Mouse (Mus musculus): Measurements from ENCODE around the gene Ctsw. TPM values are rescaled to one million over a fixed set of nuclear protein-coding genes. Genes with fewer than 3 reads are reported as not detected.
A peak's percentile ranks its signal among the peaks of the same experiment; 100 is the strongest.

Ctsw gene
- polyA plus RNA-seq, 1 experiment from 2014 or later: 0.54 TPM

DNA sequence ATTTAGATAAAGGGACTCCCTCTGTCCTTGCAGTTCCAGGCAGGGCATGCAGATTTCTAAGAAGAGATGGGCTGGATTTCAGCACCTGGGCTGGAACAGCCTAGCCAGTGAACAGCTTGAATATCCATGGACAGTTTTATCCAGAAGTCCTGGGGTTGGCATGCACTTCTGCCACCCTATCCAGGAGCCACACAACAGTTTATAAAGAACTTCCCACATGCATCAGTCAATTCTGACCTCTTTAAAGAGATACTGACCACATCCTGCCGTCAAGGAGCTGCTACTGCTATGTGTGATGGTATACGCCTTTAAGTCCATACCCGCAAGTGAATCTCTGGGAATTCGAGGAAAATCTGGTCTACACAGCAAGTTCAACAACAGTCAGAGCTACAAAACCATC, 39.1 kb downstream of the Ctsw start:
- H3K36me3 ChIP-seq (replicated peaks): peaks cover 15% of the 10 kb centered on the region
- no peak overlapping the region for H3K4me3 ChIP-seq (replicated peaks)
- WGBS (ENCODE audit: insufficient replicate concordance): 63% methylated on average over 4 of the region's 4 CpGs
- H3K4me1 ChIP-seq (replicated peaks): peaks cover 36% of the 10 kb centered on the region
- no peak overlapping the region for H3K27ac ChIP-seq (replicated peaks)
- no peaks in the 10 kb centered on the region for H3K9me3 ChIP-seq (replicated peaks)
- no peak overlapping the region for H3K9ac ChIP-seq
- H3K27me3 ChIP-seq: peaks cover 2% of the 10 kb centered on the region; the same call in 1 of the 2 replicates
- H3K4me2 ChIP-seq: no peak overlapping the region
- no peak for ATAC-seq (ENCODE audit: insufficient read depth)

GRCm38 (mm10) chr19:5428083-5428482, 40.2 kb downstream of the Ctsw start:
- no peaks in the 10 kb centered on the region for H3K9me3 ChIP-seq (replicated peaks)
- H3K9ac ChIP-seq: no peak overlapping the region
- H3K27me3 ChIP-seq: no peaks in the 10 kb centered on the region
- no peak for ATAC-seq (ENCODE audit: insufficient read depth)
- 66% methylated on average over 2 of the region's 2 CpGs for whole genome bisulfite sequencing (ENCODE audit: insufficient replicate concordance)
- H3K36me3 ChIP-seq (replicated peaks): peaks cover 18% of the 10 kb centered on the region
- H3K4me3 ChIP-seq (replicated peaks): no peak overlapping the region
- no peak overlapping the region for H3K27ac ChIP-seq (replicated peaks)
- no peak overlapping the region for H3K4me2 ChIP-seq
- peaks cover 37% of the 10 kb centered on the region for H3K4me1 ChIP-seq (replicated peaks)

GRCm38 (mm10) chr19:5426640-5427290, 41.5 kb downstream of the Ctsw start:
- peak overlapping the region; percentile 91; the same call in 1 of the 2 replicates for H3K4me3 ChIP-seq (replicated peaks)
- H3K4me2 ChIP-seq: peak overlapping the region; percentile 98; the same call in 1 of the 2 replicates
- peaks cover 30% of the 10 kb centered on the region for H3K36me3 ChIP-seq (replicated peaks)
- WGBS (ENCODE audit: insufficient replicate concordance): 77% methylated on average over 13 of the region's 13 CpGs
- H3K9ac ChIP-seq: no peak overlapping the region; the same call in 1 of the 2 replicates
- peaks cover 35% of the 10 kb centered on the region for H3K4me1 ChIP-seq (replicated peaks)
- H3K27me3 ChIP-seq: no peaks in the 10 kb centered on the region
- no peak for ATAC-seq (ENCODE audit: insufficient read depth)
- H3K9me3 ChIP-seq (replicated peaks): no peaks in the 10 kb centered on the region
- no peak overlapping the region for H3K27ac ChIP-seq (replicated peaks)

- Histone ChIP-seq H3K4me2 (peak overlapping the region; percentile 98), H3K4me3 (replicated peaks) (peak overlapping the region; percentile 91), H3K27me3 (no peaks in the 10 kb centered on the region), H3K4me1 (replicated peaks) (peaks cover 35% of the 10 kb centered on the region), H3K9ac (peak overlapping the region; percentile 94), H3K9me3 (replicated peaks) (no peaks in the 10 kb centered on the region), H3K36me3 (replicated peaks) (peaks cover 31% of the 10 kb centered on the region), H3K27ac (replicated peaks) (peak overlapping the region; percentile 85)
- no peak for ATAC-seq (ENCODE audit: insufficient read depth)
- 78% methylated on average over 18 of the region's 18 CpGs for WGBS (ENCODE audit: insufficient replicate concordance)
These were observed 42.3 kb downstream of the Ctsw start for GRCm38 (mm10) chr19:5425906-5426565.

DNA sequence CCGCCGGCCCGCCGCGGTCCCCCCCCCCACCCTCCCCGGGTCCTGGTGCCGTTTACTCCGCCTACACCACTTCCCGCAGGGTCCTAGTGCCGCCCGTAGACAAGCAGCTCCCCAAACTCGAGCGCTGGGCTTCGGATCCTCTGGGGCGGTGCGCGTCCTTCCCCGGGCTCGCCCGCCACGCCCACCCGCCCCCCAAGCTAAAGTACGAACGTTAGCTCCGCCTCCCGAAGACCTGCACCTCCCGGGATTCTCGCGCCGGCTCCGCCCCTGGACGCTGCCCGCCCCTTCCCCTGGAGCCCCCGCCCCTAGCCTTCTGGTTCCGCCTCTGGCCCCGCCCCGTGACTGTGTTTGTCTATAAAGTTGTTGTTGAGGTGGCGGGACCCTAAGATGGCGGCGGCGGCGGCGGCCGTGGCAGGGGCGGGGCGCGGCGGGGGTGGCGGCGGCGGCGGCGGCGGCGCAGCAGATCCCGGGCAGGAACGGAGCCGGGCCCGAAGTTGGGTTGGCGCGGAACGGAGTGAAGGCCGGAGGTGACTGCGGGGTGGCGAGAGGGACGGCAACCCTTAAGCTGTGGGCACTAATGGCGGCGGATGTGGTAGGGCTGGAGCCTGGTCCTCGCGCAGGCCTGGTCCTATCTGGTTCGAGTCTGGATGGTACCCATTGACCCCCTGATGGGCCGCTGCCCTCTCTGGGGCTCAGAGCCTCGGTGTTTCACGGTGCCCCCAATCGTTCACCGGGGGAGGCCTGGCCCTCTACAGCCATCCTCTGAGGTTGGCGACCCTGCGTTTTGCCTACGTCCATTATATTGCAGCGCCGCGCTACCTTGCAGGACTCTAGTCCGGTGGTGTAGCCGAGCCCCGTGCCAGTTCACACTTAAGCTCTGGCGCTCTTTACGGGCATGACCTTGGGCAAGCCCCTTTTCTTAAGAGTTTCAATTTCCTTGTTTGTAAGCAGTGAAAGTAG, 43.2 kb downstream of the Ctsw start, which contains the start of the genes Drap1 and AI837181:
Gene Drap1 (minus strand): TSS at position 198 of the 960 bp plus-strand sequence.
Gene AI837181 (plus strand): TSS at position 363 of the 960 bp plus-strand sequence.
- ATAC-seq (ENCODE audit: insufficient read depth): peak; percentile 85
- Histone ChIP-seq H3K27ac (replicated peaks) (peak within 1 kb of the TSS; percentile 92), H3K4me3 (replicated peaks) (peak within 1 kb of the TSS; percentile 91), H3K9me3 (replicated peaks) (no peaks in the 10 kb centered on the region), H3K9ac (peak within 1 kb of the TSS; percentile 94), H3K4me2 (peak within 1 kb of the TSS; percentile 98), H3K27me3 (no peaks in the 10 kb centered on the region), H3K4me1 (replicated peaks) (peaks cover 35% of the 10 kb centered on the region), H3K36me3 (replicated peaks) (peaks cover 41% of the 10 kb centered on the region)
- under 1% methylated on average over 83 of the region's 87 CpGs for WGBS (ENCODE audit: insufficient replicate concordance)

DNA sequence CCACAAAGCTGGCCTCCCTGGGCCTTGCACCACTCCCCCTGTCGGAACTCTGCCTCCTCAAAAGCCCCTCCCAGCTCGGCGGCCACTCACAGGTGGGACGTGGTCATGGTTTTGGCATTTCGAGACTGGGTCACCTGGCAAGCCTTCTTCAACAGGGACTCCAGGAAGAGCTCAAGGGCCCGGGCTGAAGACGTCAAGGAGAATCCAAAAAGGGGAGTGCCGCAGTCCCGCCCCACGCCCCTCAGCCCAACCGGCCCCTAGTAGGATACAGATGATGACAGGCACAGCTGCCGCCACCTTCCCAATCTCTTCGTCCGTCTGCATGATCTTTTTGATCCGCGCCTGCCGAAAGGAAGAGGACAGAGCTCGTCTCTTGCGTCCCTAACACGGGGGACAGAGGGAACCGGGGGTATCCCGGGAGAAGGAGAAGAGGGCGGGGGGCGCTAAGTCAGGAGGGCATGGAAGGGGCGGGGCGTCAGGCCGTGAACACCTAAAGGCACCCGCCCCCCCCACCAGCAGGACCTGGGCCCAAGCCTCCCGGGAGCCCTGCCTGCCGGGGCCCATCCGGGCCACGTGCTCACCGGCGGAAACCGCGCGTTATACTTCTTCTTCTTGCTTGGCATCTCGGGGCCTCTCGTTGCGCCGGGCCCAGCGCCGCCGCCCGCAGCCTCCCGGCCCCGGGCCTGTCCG, 44.1 kb downstream of the Ctsw start:
- Histone ChIP-seq H3K27me3 (no peaks in the 10 kb centered on the region), H3K9me3 (replicated peaks) (no peaks in the 10 kb centered on the region), H3K4me1 (replicated peaks) (peaks cover 35% of the 10 kb centered on the region), H3K9ac (peak overlapping the region; percentile 85), H3K36me3 (replicated peaks) (peaks cover 41% of the 10 kb centered on the region), H3K4me2 (peak overlapping the region; percentile 98), H3K27ac (replicated peaks) (peak overlapping the region; percentile 92), H3K4me3 (replicated peaks) (peak overlapping the region; percentile 91)
- ATAC-seq (ENCODE audit: insufficient read depth): peak; percentile 46
- WGBS (ENCODE audit: insufficient replicate concordance): under 1% methylated on average over 37 of the region's 48 CpGs

DNA sequence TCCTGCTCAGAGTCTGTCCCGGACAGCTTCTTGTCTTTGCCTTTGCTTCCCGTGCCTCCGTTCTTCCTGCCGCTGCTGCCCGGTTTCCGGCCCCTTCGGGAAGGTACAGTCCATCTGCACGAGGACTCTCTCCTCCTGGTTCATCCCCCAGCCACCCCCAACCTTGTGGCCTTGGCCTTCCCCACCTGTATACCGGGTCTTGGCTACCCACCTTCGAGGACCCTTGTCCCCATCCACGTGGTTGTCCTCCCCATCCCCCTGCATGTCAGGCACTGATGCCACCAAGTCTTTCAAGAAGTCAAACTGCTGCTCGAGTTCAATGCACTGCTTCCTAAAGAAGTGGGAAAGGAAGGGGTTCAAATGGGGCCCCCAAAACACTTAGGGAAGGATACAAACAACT, 44.7 kb downstream of the Ctsw start:
- Histone ChIP-seq H3K4me3 (replicated peaks) (peak overlapping the region; percentile 91), H3K27me3 (no peaks in the 10 kb centered on the region), H3K4me2 (peak overlapping the region; percentile 98), H3K9me3 (replicated peaks) (no peaks in the 10 kb centered on the region), H3K4me1 (replicated peaks) (peaks cover 35% of the 10 kb centered on the region), H3K27ac (replicated peaks) (peak overlapping the region; percentile 92), H3K9ac (peak overlapping the region; percentile 85; the same call in 1 of the 2 replicates), H3K36me3 (replicated peaks) (peaks cover 41% of the 10 kb centered on the region)
- no peak for ATAC-seq (ENCODE audit: insufficient read depth)
- 63% methylated on average over 12 of the region's 12 CpGs for WGBS (ENCODE audit: insufficient replicate concordance)

DNA sequence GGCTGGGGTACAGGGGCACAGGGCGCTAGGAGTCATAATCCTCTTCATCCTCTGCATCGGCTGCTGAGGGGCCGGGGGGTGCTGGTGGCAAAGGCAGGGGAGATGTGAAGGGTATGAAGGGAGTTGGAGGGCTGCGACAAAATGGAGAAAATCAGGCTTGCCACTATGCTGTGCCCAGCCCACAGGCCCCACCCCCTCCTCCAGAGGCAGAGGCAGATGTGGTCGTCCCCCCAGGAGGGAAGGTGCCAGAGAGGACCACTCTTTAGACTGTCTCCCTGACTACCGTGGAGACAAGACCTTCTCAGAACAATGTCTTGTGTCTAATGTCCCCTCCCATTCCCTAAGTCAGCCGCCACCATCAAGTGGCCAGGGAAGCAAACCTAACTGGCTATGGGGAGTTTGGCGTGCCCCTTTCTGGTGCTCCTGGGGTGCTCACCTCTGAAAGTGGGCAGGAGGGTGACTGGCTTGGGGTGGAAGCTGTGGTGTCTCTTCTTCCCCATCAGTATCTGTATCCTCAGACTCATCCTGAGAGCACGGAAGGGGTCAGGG, 45.3 kb downstream of the Ctsw start:
- Histone ChIP-seq H3K27me3 (no peaks in the 10 kb centered on the region), H3K9me3 (replicated peaks) (no peaks in the 10 kb centered on the region), H3K4me2 (peak overlapping the region; percentile 98), H3K27ac (replicated peaks) (no peak overlapping the region; the same call in 1 of the 2 replicates), H3K4me1 (replicated peaks) (peaks cover 35% of the 10 kb centered on the region), H3K4me3 (replicated peaks) (peak overlapping the region; percentile 91; the same call in 1 of the 2 replicates), H3K9ac (peak overlapping the region; percentile 85; the same call in 1 of the 2 replicates), H3K36me3 (replicated peaks) (peaks cover 45% of the 10 kb centered on the region)
- WGBS (ENCODE audit: insufficient replicate concordance): 77% methylated on average over 9 of the region's 9 CpGs
- no peak for ATAC-seq (ENCODE audit: insufficient read depth)

GRCm38 (mm10) chr19:5422267-5422666, 46.0 kb downstream of the Ctsw start:
- Histone ChIP-seq H3K4me3 (replicated peaks) (no peak overlapping the region), H3K27me3 (no peaks in the 10 kb centered on the region), H3K4me1 (replicated peaks) (peaks cover 35% of the 10 kb centered on the region), H3K36me3 (replicated peaks) (peaks cover 49% of the 10 kb centered on the region), H3K9ac (no peak overlapping the region), H3K9me3 (replicated peaks) (no peaks in the 10 kb centered on the region), H3K27ac (replicated peaks) (no peak overlapping the region), H3K4me2 (no peak overlapping the region)
- 84% methylated on average over 10 of the region's 10 CpGs for WGBS (ENCODE audit: insufficient replicate concordance)
- no peak for ATAC-seq (ENCODE audit: insufficient read depth)

GRCm38 (mm10) chr19:5421784-5422183, 46.5 kb downstream of the Ctsw start:
- Histone ChIP-seq H3K4me2 (no peak overlapping the region), H3K36me3 (replicated peaks) (peaks cover 44% of the 10 kb centered on the region), H3K27ac (replicated peaks) (no peak overlapping the region), H3K9ac (no peak overlapping the region), H3K9me3 (replicated peaks) (no peaks in the 10 kb centered on the region), H3K4me1 (replicated peaks) (peaks cover 33% of the 10 kb centered on the region), H3K4me3 (replicated peaks) (no peak overlapping the region), H3K27me3 (no peaks in the 10 kb centered on the region)
- ATAC-seq (ENCODE audit: insufficient read depth): no peak
- WGBS (ENCODE audit: insufficient replicate concordance): 81% methylated on average over 5 of the region's 5 CpGs
